Mouse (Mus musculus) heart, embryonic 10.5 days (tissue): Measurements from ENCODE around the gene Zfp553. TPM values are rescaled to one million over a fixed set of nuclear protein-coding genes. Genes with fewer than 3 reads are reported as not detected.
A peak's percentile ranks its signal among the peaks of the same experiment; 100 is the strongest.

ENCODE experiments used
- DNase-seq: peaks from one replicate; pipeline ENCODE4 v3.0.0-alpha.2; 2017; ENCODE audit warnings: low spot score
- H3K27ac ChIP-seq: fragments of 300-500 bp; sonication (generic); 2 replicates; pipeline ENCODE4 v1.5.1; 2016; ENCODE audit warnings: mild to moderate bottlenecking
- H3K27me3 ChIP-seq: fragments of 300-500 bp; sonication (generic); 2 replicates; pipeline ENCODE4 v1.6.1; 2016; ENCODE audit warnings: mild to moderate bottlenecking; ENCODE audit not compliant: poor library complexity, insufficient read depth, severe bottlenecking
- H3K36me3 ChIP-seq: fragments of 300-500 bp; sonication (generic); 2 replicates; pipeline ENCODE4 v1.6.1; 2016; ENCODE audit warnings: mild to moderate bottlenecking, moderate library complexity
- H3K4me1 ChIP-seq: fragments of 300-500 bp; sonication (generic); 2 replicates; pipeline ENCODE4 v1.6.1; 2016; ENCODE audit warnings: mild to moderate bottlenecking
- H3K4me3 ChIP-seq: fragments of 300-500 bp; sonication (generic); 2 replicates; pipeline ENCODE4 v1.5.1; 2016; ENCODE audit warnings: mild to moderate bottlenecking, moderate library complexity
- H3K9me3 ChIP-seq: fragments of 300-500 bp; sonication (generic); 2 replicates; pipeline ENCODE4 v1.6.1; 2016; ENCODE audit warnings: mild to moderate bottlenecking, moderate library complexity
- WGBS: fragments of 180-500 bp; shearing (Covaris S2); methylation state at CpG from one replicate; pipeline ENCODE4 v1.1.7; 2016; 5-methylcytosine and 5-hydroxymethylcytosine counted together
- polyA plus RNA-seq: library from polyadenylated mRNA; unstranded; fragments of >200 nt; fragmentation: Nextera tagmentation; extraction: Ambion mirVana; gene quantifications from 2 replicates; pipeline ENCODE4 v1.2.1, GENCODE M21; 2016

Gene Zfp553
- polyA plus RNA-seq, 1 experiment from 2014 or later = 42.9 TPM

DNA sequence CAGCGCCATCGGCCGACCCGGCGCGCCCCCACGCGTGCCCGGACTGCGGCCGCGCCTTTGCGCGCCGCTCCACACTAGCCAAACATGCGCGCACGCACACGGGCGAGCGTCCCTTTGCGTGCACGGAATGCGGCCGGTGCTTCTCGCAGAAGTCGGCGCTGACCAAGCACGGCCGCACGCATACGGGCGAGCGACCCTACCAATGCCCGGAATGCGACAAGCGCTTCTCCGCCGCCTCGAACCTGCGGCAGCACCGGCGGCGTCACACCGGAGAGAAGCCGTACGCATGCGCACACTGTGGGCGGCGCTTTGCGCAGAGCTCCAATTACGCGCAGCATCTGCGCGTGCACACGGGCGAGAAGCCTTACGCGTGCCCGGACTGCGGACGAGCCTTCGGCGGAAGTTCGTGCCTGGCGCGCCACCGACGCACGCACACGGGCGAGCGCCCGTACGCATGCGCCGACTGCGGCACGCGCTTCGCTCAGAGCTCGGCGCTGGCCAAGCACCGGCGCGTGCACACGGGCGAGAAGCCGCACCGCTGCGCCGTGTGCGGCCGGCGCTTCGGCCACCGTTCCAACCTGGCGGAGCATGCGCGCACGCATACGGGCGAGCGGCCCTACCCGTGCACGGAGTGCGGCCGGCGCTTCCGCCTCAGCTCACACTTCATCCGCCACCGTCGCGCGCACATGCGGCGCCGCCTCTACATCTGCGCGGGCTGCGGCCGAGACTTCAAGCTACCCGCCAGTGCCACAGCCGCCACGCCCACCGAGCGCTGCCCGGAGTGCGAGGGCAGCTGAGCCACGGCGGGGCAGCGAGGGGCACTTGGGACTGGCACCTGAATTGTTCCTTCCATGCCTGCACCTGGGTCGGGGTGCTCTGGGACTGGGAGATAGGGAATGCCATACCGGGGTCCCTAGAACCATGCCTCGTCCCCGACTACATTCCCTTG, 21.2 kb downstream of the Zfp553 start:
- Histone ChIP-seq H3K9me3 (no peaks in the 10 kb centered on the region), H3K4me1 (peaks cover 21% of the 10 kb centered on the region), H3K27ac (peak overlapping the region; percentile 87), H3K36me3 (peaks cover 43% of the 10 kb centered on the region), H3K27me3 (no peaks in the 10 kb centered on the region), H3K4me3 (peak overlapping the region; percentile 73)
- WGBS = 1% methylated on average over 136 of the region's 136 CpGs
- peak; percentile 97 for DNase-seq

DNA sequence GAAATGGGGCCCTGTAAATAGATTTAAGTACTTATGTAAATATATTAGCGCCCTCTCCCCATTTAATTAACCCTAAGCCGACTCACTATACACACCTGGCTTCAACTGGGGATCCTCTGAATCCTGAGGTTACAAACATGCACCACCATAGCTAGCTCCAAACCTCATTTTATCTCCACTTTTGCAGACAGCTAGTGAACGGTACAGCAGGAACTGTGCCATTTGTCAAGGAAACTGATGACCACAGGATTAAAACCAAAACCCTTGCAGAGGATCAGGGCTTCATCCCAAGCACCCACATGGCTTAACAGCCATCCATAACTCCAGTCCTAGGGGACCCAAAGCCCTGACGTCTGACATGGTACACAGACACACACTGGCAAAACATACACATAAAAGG, 22.1 kb downstream of the Zfp553 start:
- Histone ChIP-seq H3K4me1 (peaks cover 28% of the 10 kb centered on the region), H3K4me3 (peak overlapping the region; percentile 73), H3K36me3 (peaks cover 34% of the 10 kb centered on the region), H3K27me3 (no peaks in the 10 kb centered on the region), H3K9me3 (no peaks in the 10 kb centered on the region), H3K27ac (peak overlapping the region; percentile 87)
- 30% methylated on average over 4 of the region's 4 CpGs for WGBS
- no peak for DNase-seq

DNA sequence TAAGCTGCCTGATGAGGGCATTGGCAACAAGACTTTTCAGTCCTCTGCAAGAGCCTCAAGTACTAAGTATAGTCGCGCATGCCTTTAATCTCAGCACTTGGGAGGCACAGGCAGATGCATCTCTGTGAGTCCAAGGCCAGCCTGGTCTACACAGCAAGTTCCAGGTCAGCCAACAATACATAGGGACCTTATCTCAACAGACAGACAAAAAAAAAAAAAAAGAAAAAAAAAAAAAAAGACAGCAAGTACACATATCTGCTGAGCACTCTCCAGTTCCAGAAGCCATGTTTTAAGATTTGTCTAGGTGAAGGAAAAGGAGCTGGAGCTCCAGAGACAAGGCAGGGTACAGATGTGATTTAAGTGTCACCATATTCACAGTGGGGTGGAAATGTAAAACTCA, 23.1 kb downstream of the Zfp553 start:
- no peak for DNase-seq
- Histone ChIP-seq H3K4me1 (peaks cover 29% of the 10 kb centered on the region), H3K9me3 (no peaks in the 10 kb centered on the region), H3K27ac (no peak overlapping the region), H3K27me3 (no peaks in the 10 kb centered on the region), H3K4me3 (no peak overlapping the region), H3K36me3 (peaks cover 34% of the 10 kb centered on the region)
- WGBS = 86% methylated on average over 2 of the region's 2 CpGs

DNA sequence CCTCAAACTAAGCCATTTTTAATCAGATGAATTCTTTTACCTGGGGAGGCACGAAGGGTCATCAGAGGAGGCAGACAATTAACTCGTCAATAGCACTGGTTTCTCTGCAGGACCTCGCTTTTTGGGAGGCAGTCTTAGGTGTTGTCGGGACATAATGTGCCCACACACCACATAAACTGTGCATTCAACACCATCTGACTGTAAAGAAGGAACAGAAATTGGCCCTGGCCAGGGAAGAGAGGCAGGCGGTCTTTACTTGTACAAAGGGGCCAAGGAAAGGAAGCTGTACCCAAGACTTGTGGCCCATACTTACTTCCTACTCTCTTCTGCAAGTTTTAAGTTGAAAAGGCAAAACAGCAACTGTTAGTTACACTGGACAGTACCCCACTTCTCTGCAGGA, 23.7 kb downstream of the Zfp553 start:
- no peaks in the 10 kb centered on the region for H3K9me3 ChIP-seq
- WGBS = 88% methylated on average over 5 of the region's 5 CpGs

DNA sequence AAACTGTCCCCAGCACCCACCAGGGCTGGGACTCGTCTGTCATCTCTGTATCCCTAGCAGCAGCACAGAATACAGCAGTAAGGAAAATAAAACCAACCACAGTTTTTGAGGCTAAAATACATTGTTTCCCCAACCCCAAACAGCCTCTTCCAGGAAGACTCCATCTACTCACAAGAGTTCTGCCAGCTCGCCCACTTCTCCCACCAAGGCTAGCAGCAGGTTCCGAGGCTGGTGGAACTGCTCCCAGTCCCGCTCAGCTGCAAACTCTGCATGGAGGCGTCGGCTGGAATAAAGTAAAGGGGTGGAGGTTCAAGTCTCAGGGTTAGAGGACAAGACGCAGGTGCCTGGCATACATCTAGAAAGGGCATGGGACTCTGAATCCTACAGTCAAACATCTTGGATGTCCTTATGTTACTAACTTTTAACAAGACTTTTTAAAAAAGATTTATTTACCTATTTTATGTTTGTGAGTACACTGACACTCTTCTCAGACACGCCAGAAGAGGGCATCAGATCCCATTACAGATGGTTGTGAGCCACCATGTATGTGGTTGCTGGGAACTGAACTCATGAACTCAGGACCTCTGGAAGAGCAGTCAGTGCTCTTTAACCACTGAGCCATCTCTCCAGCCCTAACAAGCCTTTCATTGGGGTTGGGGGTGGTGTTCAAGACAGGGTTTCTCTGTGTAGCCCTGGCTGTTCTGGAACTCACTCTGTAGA, 26.5 kb downstream of the Zfp553 start:
- peak overlapping the region; percentile 76 for H3K4me3 ChIP-seq
- no peak overlapping the region for H3K27ac ChIP-seq
- H3K36me3 ChIP-seq = peaks cover 22% of the 10 kb centered on the region
- no peaks in the 10 kb centered on the region for H3K27me3 ChIP-seq
- DNase-seq = no peak
- peaks cover 27% of the 10 kb centered on the region for H3K4me1 ChIP-seq
- no peaks in the 10 kb centered on the region for H3K9me3 ChIP-seq
- 70% methylated on average over 8 of the region's 8 CpGs for whole genome bisulfite sequencing

More for the DNA sequence above, 23.7 kb downstream of the Zfp553 start:
- DNase-seq = no peak
- Histone ChIP-seq H3K4me3 (no peak overlapping the region), H3K36me3 (peaks cover 32% of the 10 kb centered on the region), H3K27ac (no peak overlapping the region), H3K4me1 (peaks cover 34% of the 10 kb centered on the region), H3K27me3 (no peaks in the 10 kb centered on the region)

DNA sequence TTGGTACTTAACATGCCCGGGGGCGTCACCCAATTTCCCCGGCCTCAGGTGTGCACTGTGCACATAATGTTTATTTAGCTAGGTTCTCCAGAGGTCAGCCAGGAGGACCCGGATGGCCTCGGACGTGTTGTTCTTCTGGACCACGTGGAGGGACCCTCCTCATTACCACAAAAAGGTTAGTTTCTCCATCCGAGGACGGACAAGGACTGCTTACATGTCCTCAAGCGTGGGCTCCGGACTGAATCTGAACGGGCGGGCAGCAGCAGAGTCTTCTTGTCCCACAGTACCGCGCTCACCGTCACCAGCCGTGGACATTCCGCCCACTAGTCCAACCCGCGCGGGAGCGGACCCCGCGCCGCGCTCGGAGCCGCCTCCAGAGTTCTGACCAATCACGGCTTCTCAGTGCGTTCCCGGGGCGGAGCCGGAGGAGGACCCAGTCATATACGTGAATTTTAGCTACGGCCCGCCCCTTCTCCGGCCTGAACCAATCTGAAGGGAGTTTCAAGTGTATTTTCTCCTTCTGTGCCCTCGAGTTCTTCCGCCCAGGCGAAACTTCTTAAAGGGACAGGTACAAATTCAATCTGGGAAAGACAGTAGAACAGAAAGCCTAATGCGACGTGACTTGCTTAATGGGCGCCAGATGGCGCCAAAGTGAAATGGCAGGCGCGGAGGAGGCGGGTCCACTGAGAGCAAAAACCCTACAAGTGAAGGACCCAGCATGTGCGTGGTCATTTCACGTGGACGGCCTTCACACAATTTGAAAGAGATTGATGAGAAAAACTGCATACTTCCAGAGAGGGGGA, 27.6 kb downstream of the Zfp553 start, which contains the start of gene Dctpp1:
Gene Dctpp1, minus strand, starts transcription at position 401 of the 803 bp plus-strand sequence.
- Histone ChIP-seq H3K9me3 (no peaks in the 10 kb centered on the region), H3K27ac (peak within 1 kb of the TSS; percentile 87), H3K4me3 (peak within 1 kb of the TSS; percentile 76), H3K36me3 (peaks cover 22% of the 10 kb centered on the region), H3K4me1 (peaks cover 19% of the 10 kb centered on the region), H3K27me3 (no peaks in the 10 kb centered on the region)
- under 1% methylated on average over 50 of the region's 50 CpGs for WGBS
- DNase-seq = peak; percentile 100

DNA sequence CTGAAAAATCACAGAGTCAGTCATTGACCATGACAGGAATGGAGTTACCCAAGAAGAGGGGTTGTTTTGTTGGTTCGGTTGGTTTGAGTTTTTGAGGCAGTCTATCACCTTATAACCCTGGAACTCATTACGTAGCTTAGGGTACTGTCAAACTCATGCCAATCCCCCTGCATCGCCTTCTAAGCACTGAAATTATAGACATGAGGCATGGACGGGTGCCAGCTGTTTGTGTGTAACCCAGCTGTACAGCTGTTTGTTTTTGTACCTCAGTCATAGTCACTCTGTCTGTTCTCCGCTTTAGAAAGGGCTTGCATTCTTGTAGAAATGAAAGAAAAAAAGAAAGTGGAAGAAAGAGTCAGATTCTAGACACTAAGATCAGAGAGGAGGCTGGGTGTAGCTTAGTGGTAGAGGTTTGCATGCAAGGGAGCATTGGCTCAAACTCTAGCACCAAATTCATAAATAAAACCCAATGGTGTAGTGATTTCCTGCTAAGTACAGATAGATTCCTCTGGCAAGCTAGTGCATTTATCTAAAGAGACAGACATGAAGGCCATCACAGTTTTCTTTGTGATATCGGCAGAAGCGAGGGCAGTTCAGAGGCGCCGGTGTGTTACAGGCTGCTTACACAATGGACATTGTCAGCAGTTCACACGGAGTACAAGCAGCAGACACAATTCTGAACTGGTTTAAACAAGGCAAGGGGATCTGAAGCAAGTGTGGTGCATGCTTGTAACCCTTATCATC, 29.5 kb downstream of the Zfp553 start:
- no peaks in the 10 kb centered on the region for H3K27me3 ChIP-seq
- no peak overlapping the region for H3K4me3 ChIP-seq
- H3K27ac ChIP-seq = no peak overlapping the region
- WGBS = 82% methylated on average over 10 of the region's 10 CpGs
- no peaks in the 10 kb centered on the region for H3K9me3 ChIP-seq
- DNase-seq = no peak
- H3K36me3 ChIP-seq = peaks cover 8% of the 10 kb centered on the region
- peaks cover 19% of the 10 kb centered on the region for H3K4me1 ChIP-seq

DNA sequence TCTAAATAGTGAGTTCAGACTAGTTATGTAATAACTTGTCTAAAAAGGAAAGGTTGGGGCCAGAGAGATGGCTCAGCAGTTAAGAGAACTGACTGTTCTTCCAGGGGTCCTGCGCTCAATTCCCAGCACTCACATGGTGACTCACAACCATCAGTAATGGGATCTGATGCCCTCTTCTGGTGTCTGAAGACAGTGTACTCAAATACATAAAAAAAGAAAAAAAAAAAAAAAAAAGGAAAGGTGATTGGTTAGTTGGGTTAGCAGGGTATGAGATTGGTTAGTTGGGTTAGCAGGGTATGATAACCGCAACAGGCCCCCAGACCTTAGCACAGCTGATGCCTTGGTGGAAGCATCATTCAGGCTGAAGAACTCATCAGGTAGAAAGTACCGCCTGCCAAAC, 30.7 kb downstream of the Zfp553 start:
- H3K4me3 ChIP-seq = no peak overlapping the region
- WGBS = 90% methylated on average over 3 of the region's 3 CpGs
- H3K36me3 ChIP-seq = 0 out of 2 replicates have a peak, but pooled peaks cover 5% of the 10 kb centered on the region
- DNase-seq = no peak
- 0 out of 2 replicates have a peak, but pooled peaks cover 3% of the 10 kb centered on the region for H3K9me3 ChIP-seq
- H3K27me3 ChIP-seq = no peaks in the 10 kb centered on the region
- H3K27ac ChIP-seq = no peak overlapping the region
- H3K4me1 ChIP-seq = peaks cover 19% of the 10 kb centered on the region

DNA sequence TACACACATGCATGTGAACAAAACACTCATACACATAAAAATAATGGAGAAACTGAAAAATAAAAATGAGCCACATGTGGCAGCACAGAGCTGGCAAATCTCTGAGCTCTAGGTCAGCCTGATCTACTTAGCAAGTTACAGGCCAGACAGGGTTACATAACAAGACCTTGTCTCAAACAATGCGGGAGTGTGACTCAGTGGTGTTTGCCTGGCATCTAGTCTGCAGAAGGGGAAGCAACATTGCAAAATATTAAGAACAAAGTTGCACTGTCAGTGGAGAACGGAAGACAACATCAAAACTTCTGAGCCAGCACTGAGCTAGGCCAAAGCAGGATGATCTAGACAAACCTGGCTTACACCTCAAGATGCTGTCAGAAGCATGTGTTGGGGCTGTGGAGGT, 37.4 kb downstream of the Zfp553 start:
- Histone ChIP-seq H3K36me3 (peaks cover 27% of the 10 kb centered on the region), H3K4me3 (no peak overlapping the region), H3K4me1 (peaks cover 16% of the 10 kb centered on the region), H3K27me3 (no peaks in the 10 kb centered on the region), H3K27ac (no peak overlapping the region), H3K9me3 (0 out of 2 replicates have a peak, but pooled peaks cover 3% of the 10 kb centered on the region)
- WGBS = 87% methylated on average over 2 of the region's 2 CpGs
- no peak for DNase-seq

DNA sequence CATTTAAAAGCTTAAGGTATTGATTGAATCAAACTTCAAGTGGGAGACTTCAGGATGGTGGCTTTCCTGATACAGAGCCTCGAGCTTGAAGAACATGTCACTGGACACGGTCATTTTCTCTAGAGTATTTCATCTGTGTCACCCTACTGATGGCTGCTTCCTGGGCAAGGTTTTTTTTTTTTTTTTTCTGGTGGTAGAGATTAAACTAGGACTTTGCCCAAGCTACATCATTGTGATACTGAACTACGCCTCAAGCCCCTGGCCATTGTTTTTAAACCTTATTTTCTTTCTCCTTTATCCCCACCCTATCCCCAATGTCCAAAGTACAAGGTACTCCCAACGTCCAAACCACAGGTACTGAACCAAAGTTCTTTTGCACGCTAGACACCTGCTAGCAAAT, 37.8 kb downstream of the Zfp553 start:
- H3K9me3 ChIP-seq = 0 out of 2 replicates have a peak, but pooled peaks cover 3% of the 10 kb centered on the region
- no peak overlapping the region for H3K4me3 ChIP-seq
- H3K4me1 ChIP-seq = peaks cover 16% of the 10 kb centered on the region
- H3K27me3 ChIP-seq = no peaks in the 10 kb centered on the region
- peaks cover 27% of the 10 kb centered on the region for H3K36me3 ChIP-seq
- WGBS = 87% methylated on average over 5 of the region's 5 CpGs
- no peak overlapping the region for H3K27ac ChIP-seq
- DNase-seq = no peak

DNA sequence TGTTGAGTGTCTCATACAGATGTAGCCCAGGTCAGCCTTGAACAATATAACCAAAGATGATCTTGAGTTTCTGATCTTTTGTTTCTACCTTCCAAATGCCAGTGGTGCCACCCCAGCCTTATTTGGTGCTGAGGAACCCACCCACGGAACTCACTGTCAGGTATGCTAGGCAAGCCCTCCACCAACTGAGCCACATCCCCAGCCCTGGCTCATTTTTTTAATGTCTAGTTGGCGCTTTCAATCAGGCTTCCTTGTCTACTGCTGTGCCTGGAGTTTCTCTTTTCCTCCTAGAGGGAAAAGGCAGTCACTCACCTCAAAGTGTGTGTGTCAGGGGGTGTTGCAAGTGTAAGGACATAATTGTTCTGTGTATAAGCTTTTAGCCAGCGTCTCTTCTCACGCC, 38.2 kb downstream of the Zfp553 start:
- peaks cover 27% of the 10 kb centered on the region for H3K36me3 ChIP-seq
- no peak overlapping the region for H3K27ac ChIP-seq
- H3K9me3 ChIP-seq = 0 out of 2 replicates have a peak, but pooled peaks cover 3% of the 10 kb centered on the region
- no peaks in the 10 kb centered on the region for H3K27me3 ChIP-seq
- H3K4me1 ChIP-seq = peaks cover 16% of the 10 kb centered on the region
- DNase-seq = no peak
- 91% methylated on average over 4 of the region's 4 CpGs for whole genome bisulfite sequencing
- H3K4me3 ChIP-seq = no peak overlapping the region

DNA sequence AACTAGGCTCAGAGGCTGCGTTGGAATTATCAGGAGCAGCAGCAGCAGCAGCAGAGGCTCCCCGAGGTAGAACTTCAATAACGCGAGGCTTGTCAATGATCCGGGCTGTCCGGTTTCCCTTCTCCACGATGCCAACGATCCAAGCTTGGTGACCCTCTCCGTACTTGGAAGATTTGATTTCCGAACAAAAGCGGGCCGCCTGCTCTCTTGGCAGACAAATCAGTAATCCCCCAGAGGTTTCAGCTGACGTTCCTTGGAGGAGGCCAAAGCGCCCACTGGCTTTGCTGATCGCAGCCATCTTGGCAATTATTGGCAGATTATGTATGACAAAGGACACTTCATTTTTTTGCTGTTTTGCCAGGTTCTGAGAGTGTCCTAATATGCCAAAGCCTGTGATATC, 39.7 kb downstream of the Zfp553 start:
- no peak for DNase-seq
- 94% methylated on average over 15 of the region's 15 CpGs for WGBS
- Histone ChIP-seq H3K9me3 (0 out of 2 replicates have a peak, but pooled peaks cover 3% of the 10 kb centered on the region), H3K27me3 (no peaks in the 10 kb centered on the region), H3K27ac (no peak overlapping the region), H3K4me3 (peak overlapping the region; percentile 89), H3K36me3 (peaks cover 27% of the 10 kb centered on the region), H3K4me1 (peaks cover 16% of the 10 kb centered on the region)
